Mouse (Mus musculus) T-cell, adult 2 months (primary cell): Measurements from ENCODE around the gene Ntn1.

Source experiments
- DNase-seq: peaks from one replicate; pipeline ENCODE4 v3.0.0; 2022; ENCODE audit warnings: low spot score

Ntn1 gene

GRCm38 (mm10) chr11:68400727-68401219, at the start of gene Ntn1:
TSS of gene Ntn1 (minus strand) at chr11:68400823.
- no peak for DNase-seq

GRCm38 (mm10) chr11:68448356-68448755, 47.7 kb upstream of the Ntn1 start:
- DNase-seq, result peak; percentile 24

GRCm38 (mm10) chr11:68447242-68447641, 46.6 kb upstream of the Ntn1 start:
- peak; percentile 79 for DNase-seq

GRCm38 (mm10) chr11:68446547-68446946, 45.9 kb upstream of the Ntn1 start:
- no peak for DNase-seq

DNA sequence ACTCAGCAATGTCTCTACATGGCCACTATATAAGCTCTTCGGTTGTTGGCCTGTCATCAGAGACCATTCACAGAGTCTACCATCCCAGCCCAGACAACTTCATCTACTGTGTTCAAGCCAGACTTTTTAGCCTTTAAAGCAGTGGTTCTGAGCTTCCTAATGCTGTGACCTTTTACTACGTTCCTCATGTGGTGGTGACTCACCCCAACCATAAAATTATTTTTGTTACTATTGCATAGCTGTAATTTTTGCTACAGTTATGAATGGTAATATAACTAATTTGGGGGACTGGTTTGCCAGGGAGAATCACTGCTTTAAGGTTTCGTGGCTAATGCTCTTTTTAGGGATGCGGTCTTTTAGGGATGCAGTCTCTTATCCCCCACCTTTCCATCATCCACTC, 45.3 kb upstream of the Ntn1 start:
- DNase-seq, result no peak

GRCm38 (mm10) chr11:68442983-68443638, 42.5 kb upstream of the Ntn1 start:
- DNase-seq, result no peak

DNA sequence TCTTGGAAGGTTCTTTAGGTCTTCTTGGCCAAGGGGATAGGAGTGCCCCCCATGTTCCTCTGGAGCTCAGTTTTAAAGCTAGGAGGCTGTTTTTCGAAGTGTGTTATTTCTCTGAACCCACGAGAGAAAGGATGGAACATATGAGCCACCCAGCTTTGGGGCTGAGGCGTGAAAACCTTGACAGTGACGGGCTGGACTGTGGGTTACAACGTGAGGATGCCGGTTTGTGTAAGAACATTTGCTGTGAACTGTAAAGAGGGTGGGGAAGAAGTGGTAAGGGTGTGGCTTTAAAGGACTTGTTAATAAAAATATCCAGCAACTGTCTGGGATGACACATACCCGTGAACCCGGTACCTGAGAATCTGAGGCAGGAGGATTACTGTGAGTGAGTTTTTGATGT, 41.7 kb upstream of the Ntn1 start:
- peak; percentile 46 for DNase-seq

GRCm38 (mm10) chr11:68440965-68441364, 40.3 kb upstream of the Ntn1 start:
- no peak for DNase-seq

GRCm38 (mm10) chr11:68440100-68440499, 39.5 kb upstream of the Ntn1 start:
- DNase-seq, result no peak

- DNase-seq, result peak; percentile 80
These were observed 35.8 kb upstream of the Ntn1 start for GRCm38 (mm10) chr11:68436376-68436775.

DNA sequence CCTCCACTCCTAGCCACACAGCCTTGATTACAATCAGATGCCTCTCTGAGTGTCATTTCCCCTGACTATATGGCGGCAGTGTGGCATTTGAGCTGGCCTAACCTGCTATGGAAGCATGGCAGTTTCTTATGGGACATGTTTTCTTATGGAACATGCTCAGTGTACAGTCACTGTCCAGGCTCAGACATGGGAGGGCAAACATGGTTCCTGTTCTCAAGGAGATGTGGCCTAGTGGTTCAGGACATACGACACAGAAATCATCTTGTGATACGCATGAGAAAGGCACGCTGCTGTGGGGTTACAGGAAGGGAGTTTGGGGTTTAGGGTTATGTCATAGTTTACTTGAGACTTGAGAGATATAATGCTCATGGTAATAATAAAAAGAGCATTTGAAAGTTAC, 35.0 kb upstream of the Ntn1 start:
- peak; percentile 70 for DNase-seq

DNA sequence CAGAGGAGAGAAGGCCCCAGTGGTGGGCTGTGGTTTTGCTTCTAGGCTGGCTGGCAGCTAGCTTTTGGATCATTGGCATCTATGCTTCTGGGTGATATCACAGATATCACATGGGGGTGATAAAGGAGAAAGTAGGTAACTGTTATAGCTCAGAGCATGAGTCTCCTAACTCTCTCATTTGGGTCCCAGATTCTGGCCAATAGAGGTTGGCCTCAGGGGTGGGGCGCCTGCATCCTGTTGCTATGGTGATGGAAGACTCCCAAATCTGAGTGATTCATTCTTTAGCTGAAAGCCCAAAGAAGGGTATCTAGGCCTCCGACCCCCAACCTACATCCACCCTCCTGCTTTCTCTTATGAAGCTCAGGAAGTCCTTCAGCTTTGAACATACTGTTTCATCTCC, 34.1 kb upstream of the Ntn1 start:
- DNase-seq, result peak; percentile 50

- peak; percentile 22 for DNase-seq
These were observed 32.9 kb upstream of the Ntn1 start for GRCm38 (mm10) chr11:68433534-68433933.

- DNase-seq, result peak; percentile 62
These were observed 31.9 kb upstream of the Ntn1 start for GRCm38 (mm10) chr11:68432361-68433021.

- peak; percentile 95 for DNase-seq
These were observed 31.2 kb upstream of the Ntn1 start, which contains the start of gene Pik3r5 for GRCm38 (mm10) chr11:68431699-68432360. TSS of gene Pik3r5 (plus strand) at chr11:68432121.

DNA sequence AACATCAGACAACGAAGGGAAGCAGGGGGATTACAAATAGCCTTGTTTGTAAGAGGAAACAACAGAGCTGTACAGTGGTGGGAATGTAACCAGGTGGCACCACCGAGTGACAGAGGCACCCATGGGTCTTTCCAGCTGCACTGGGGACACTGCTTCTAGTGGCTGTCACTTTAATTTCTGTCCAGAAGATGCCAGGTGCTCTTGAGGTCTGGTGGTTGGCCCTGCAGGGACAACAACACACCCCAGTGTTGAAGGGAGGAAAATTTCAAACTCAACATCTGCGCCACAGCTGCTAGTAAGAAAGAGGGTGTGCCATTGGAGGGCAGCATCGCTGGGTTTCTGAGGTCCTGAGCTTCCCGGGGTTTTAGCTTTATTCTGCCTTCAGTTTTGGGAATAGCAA, 30.0 kb upstream of the Ntn1 start:
- peak; percentile 41 for DNase-seq

DNA sequence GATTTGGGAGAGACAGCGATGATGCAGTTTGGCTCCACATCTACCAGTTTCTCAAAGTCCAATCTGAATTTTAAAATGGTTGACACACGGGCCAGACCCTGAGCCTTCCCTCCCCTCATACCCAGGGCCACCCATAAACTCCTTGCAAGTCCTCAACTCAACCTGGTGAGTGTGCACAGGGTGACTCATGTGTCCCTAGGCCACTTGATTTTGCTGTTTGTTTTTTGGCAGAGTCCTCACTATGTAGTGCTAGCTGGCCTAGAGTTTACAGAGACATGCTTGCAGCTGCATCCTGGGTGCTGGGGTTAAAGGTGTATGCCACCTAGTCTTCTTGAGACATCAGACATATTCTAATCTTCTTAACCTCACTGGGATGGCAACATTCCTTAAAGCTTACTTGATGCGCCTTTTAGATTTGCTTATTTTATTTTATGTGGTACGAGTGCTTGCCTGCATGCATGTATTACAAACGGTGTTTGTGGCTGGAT, 26.5 kb upstream of the Ntn1 start:
- DNase-seq, result no peak

DNA sequence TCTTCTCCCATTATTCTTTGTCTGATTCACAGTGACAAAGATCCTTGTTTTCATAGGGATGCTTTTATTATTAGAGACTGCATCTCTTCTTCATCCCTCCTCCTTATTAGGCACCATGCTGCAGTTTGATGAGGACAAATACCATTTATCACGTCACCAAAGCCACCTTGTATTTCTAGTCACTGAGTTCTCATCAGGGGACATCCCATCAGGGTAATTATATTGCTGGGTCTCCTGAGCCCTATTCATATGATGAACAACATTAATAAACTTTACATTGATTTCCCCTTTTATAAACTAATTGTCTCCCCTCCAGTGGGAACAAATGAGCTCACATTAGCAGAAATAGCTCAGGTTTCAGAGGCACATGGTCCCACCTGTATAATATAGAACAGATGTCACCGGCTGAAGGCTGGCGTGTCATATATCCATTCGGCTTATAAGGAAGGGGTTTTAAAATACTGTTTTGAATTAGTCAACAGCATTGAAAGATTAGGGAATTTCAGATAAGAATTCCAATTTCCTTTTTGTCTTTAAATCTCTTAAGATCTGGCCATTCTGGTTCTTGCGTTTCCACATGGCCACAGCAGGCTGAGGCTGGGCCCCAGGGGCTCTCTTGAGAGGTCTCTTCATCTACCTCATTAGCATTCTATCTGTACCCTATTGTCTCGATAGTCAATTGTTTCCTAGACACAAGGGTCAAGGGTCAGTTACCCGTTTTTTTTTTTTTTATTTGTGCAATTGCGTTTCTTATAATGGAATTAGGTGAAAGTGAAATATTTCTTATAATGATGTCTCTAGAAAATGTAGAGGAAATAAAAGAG, 25.1 kb upstream of the Ntn1 start:
- DNase-seq, result no peak

DNA sequence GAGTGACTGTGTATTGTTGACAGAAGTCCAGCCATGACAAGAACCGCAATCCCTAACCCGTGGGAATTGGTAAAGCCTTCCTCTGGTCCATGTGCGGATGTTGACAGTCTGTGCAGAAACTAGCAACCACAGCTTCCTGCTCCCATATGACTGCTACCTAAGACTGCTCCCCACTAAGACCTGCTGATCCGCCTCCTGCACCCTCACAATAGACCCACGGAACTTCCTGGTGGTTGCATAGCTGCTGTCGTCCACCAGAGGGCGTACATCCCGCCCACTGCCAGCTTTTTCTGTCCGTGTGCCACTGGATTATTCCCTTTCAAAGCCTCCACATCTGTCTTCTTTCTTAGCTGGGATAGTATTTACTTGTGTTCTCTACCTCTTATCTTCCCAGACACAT, 17.2 kb upstream of the Ntn1 start:
- DNase-seq, result peak; percentile 87

DNA sequence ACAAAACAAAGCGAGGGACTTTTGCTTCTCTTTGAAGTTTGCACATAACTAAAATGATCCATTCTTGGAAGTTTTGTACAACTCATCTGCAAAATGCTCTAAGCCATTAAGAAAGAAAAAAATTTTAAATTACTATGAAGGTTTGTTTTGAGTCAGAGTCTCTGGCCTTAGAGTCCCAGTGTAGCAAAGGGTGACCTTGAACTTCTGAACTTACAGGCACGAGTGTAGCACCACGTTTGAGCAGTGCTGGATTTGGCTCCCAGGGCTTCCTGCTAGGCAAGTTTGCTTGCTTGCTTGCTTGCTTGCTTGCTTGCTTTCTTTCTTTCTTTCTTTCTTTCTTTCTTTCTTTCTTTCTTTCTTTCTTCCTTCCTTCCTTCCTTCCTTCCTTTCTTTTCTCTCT, 16.4 kb upstream of the Ntn1 start:
- no peak for DNase-seq

DNA sequence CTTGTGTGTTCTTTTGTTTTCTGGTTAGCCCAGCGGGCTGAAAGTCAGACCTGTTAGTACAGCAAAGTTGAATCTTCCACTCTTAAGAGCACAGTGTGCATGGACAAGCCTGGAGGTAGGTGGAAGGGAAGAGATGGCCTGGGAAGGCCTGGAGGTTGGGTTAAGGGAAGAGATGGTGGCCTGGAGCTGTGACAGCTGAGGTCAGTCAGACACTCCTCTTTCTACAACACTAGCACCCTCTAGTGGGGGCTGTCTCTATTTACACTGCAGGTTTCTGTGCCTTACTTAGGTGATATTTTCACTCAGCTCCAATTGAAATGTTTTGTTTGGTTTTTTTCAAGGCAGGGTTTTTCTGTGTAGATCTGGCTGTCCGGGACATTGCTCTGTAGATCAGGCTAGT, 7.5 kb upstream of the Ntn1 start:
- DNase-seq, result peak; percentile 56
